Mouse (Mus musculus): Measurements from ENCODE around the gene Flrt2. TPM values are rescaled to one million over a fixed set of nuclear protein-coding genes. Genes with fewer than 3 reads are reported as not detected.

The Flrt2 gene
- polyA plus RNA-seq, 1 experiment from 2014 or later = 25.3 TPM

GRCm38 (mm10) chr12:95738491-95739135 is 46.6 kb downstream of the Flrt2 start:
- H3K27ac ChIP-seq = no peak overlapping the region
- WGBS = 58% methylated on average over 7 of the region's 7 CpGs
- no peak for ATAC-seq

GRCm38 (mm10) chr12:95739739-95740138 is 47.7 kb downstream of the Flrt2 start:
- Histone ChIP-seq H3K4me2 (no peak overlapping the region), H3K36me3 (ENCODE audit: poor library complexity, severe bottlenecking) (no peaks in the 10 kb centered on the region), H3K9me3 (replicated peaks) (no peaks in the 10 kb centered on the region), H3K4me1 (peaks cover 26% of the 10 kb centered on the region), H3K27ac (no peak overlapping the region), H3K27me3 (no peaks in the 10 kb centered on the region), H3K9ac (no peak overlapping the region), H3K4me3 (no peak overlapping the region)
- no peak; the same call in 1 of the 2 replicates for ATAC-seq
- WGBS = 78% methylated on average over 5 of the region's 5 CpGs

More at GRCm38 (mm10) chr12:95738491-95739135, 46.6 kb downstream of the Flrt2 start:
- no peak overlapping the region for H3K4me3 ChIP-seq
- peaks cover 22% of the 10 kb centered on the region for H3K4me1 ChIP-seq
- H3K9me3 ChIP-seq (replicated peaks) = no peaks in the 10 kb centered on the region
- no peaks in the 10 kb centered on the region for H3K36me3 ChIP-seq (ENCODE audit: poor library complexity, severe bottlenecking)
- H3K4me2 ChIP-seq = no peak overlapping the region
- no peak overlapping the region for H3K9ac ChIP-seq
- H3K27me3 ChIP-seq = no peaks in the 10 kb centered on the region

- 82% methylated on average over 11 of the region's 11 CpGs for WGBS
- Histone ChIP-seq H3K27ac (no peak overlapping the region), H3K4me1 (peaks cover 23% of the 10 kb centered on the region), H3K9me3 (replicated peaks) (no peaks in the 10 kb centered on the region), H3K36me3 (ENCODE audit: poor library complexity, severe bottlenecking) (no peaks in the 10 kb centered on the region), H3K9ac (no peak overlapping the region), H3K4me3 (no peak overlapping the region), H3K4me2 (no peak overlapping the region), H3K27me3 (no peaks in the 10 kb centered on the region)
- no peak for ATAC-seq
Observed at GRCm38 (mm10) chr12:95741296-95741695, 49.3 kb downstream of the Flrt2 start.

GRCm38 (mm10) chr12:95744307-95744706 is 52.3 kb downstream of the Flrt2 start:
- ATAC-seq = peak; percentile 63
- H3K4me1 ChIP-seq = peaks cover 4% of the 10 kb centered on the region; the same call in 1 of the 2 replicates
- 0 out of 2 replicates have a peak overlapping the region, but pooled peaks have one; percentile 16 for H3K9ac ChIP-seq
- no peaks in the 10 kb centered on the region for H3K36me3 ChIP-seq (ENCODE audit: poor library complexity, severe bottlenecking)
- 60% methylated on average over 4 of the region's 4 CpGs for WGBS
- no peaks in the 10 kb centered on the region for H3K27me3 ChIP-seq
- H3K9me3 ChIP-seq (replicated peaks) = no peaks in the 10 kb centered on the region
- no peak overlapping the region for H3K27ac ChIP-seq
- no peak overlapping the region for H3K4me2 ChIP-seq
- H3K4me3 ChIP-seq = no peak overlapping the region

- Histone ChIP-seq H3K4me3 (no peak overlapping the region), H3K9ac (no peak overlapping the region)
- WGBS = 67% methylated on average over 10 of the region's 10 CpGs
Observed at GRCm38 (mm10) chr12:95746856-95747579, 55.0 kb downstream of the Flrt2 start.

GRCm38 (mm10) chr12:95748760-95749159 is 56.7 kb downstream of the Flrt2 start:
- no peak overlapping the region for H3K4me3 ChIP-seq
- no peaks in the 10 kb centered on the region for H3K36me3 ChIP-seq (ENCODE audit: poor library complexity, severe bottlenecking)
- H3K9me3 ChIP-seq (replicated peaks) = no peaks in the 10 kb centered on the region
- H3K27me3 ChIP-seq = no peaks in the 10 kb centered on the region
- 86% methylated on average over 2 of the region's 2 CpGs for WGBS
- H3K4me2 ChIP-seq = no peak overlapping the region
- no peak for ATAC-seq
- no peak overlapping the region for H3K9ac ChIP-seq
- H3K4me1 ChIP-seq = peaks cover 4% of the 10 kb centered on the region; the same call in 1 of the 2 replicates
- H3K27ac ChIP-seq = no peak overlapping the region

More at GRCm38 (mm10) chr12:95746856-95747579, 55.0 kb downstream of the Flrt2 start:
- no peaks in the 10 kb centered on the region for H3K9me3 ChIP-seq (replicated peaks)
- no peak for ATAC-seq
- peaks cover 4% of the 10 kb centered on the region; the same call in 1 of the 2 replicates for H3K4me1 ChIP-seq
- H3K27me3 ChIP-seq = no peaks in the 10 kb centered on the region
- H3K27ac ChIP-seq = no peak overlapping the region
- H3K4me2 ChIP-seq = no peak overlapping the region
- no peaks in the 10 kb centered on the region for H3K36me3 ChIP-seq (ENCODE audit: poor library complexity, severe bottlenecking)

GRCm38 (mm10) chr12:95749248-95749647 is 57.2 kb downstream of the Flrt2 start:
- Histone ChIP-seq H3K4me3 (no peak overlapping the region), H3K4me2 (no peak overlapping the region), H3K27ac (no peak overlapping the region), H3K36me3 (ENCODE audit: poor library complexity, severe bottlenecking) (no peaks in the 10 kb centered on the region), H3K4me1 (peaks cover 2% of the 10 kb centered on the region; the same call in 1 of the 2 replicates), H3K27me3 (no peaks in the 10 kb centered on the region), H3K9me3 (replicated peaks) (no peaks in the 10 kb centered on the region), H3K9ac (no peak overlapping the region)
- ATAC-seq = no peak
- 89% methylated on average over 2 of the region's 2 CpGs for WGBS

- no peak overlapping the region for H3K27ac ChIP-seq
- no peak overlapping the region for H3K9ac ChIP-seq
- no peak for ATAC-seq
- no peak overlapping the region for H3K4me2 ChIP-seq
- no peaks in the 10 kb centered on the region for H3K36me3 ChIP-seq (ENCODE audit: poor library complexity, severe bottlenecking)
- no peaks in the 10 kb centered on the region for H3K9me3 ChIP-seq (replicated peaks)
- no peak overlapping the region for H3K4me3 ChIP-seq
- no peaks in the 10 kb centered on the region for H3K4me1 ChIP-seq
- 96% methylated on average over 5 of the region's 5 CpGs for WGBS
- no peaks in the 10 kb centered on the region for H3K27me3 ChIP-seq
Observed at GRCm38 (mm10) chr12:95759212-95759746, 67.3 kb downstream of the Flrt2 start.

GRCm38 (mm10) chr12:95765255-95765654 is 73.2 kb downstream of the Flrt2 start:
- 0 out of 2 replicates have a peak, but pooled peaks cover 3% of the 10 kb centered on the region for H3K4me1 ChIP-seq
- no peak overlapping the region for H3K9ac ChIP-seq
- H3K4me2 ChIP-seq = no peak overlapping the region
- ATAC-seq = no peak
- H3K9me3 ChIP-seq (replicated peaks) = no peaks in the 10 kb centered on the region
- whole genome bisulfite sequencing = 91% methylated on average over 4 of the region's 4 CpGs
- no peak overlapping the region for H3K4me3 ChIP-seq
- no peaks in the 10 kb centered on the region for H3K36me3 ChIP-seq (ENCODE audit: poor library complexity, severe bottlenecking)
- H3K27ac ChIP-seq = no peak overlapping the region
- no peaks in the 10 kb centered on the region for H3K27me3 ChIP-seq

- 80% methylated on average over 2 of the region's 2 CpGs for WGBS
Observed at GRCm38 (mm10) chr12:95769041-95769440, 77.0 kb downstream of the Flrt2 start.

GRCm38 (mm10) chr12:95770251-95770650 is 78.2 kb downstream of the Flrt2 start:
- no peak overlapping the region for H3K4me2 ChIP-seq
- no peaks in the 10 kb centered on the region for H3K36me3 ChIP-seq (ENCODE audit: poor library complexity, severe bottlenecking)
- no peaks in the 10 kb centered on the region for H3K9me3 ChIP-seq (replicated peaks)
- H3K4me1 ChIP-seq = 0 out of 2 replicates have a peak, but pooled peaks cover 3% of the 10 kb centered on the region
- H3K27me3 ChIP-seq = no peaks in the 10 kb centered on the region
- WGBS = 74% methylated on average over 3 of the region's 3 CpGs
- ATAC-seq = no peak
- no peak overlapping the region for H3K27ac ChIP-seq
- no peak overlapping the region for H3K9ac ChIP-seq
- no peak overlapping the region for H3K4me3 ChIP-seq

More at GRCm38 (mm10) chr12:95769041-95769440, 77.0 kb downstream of the Flrt2 start:
- Histone ChIP-seq H3K9me3 (replicated peaks) (no peaks in the 10 kb centered on the region), H3K27ac (no peak overlapping the region), H3K27me3 (no peaks in the 10 kb centered on the region), H3K4me3 (no peak overlapping the region), H3K4me1 (0 out of 2 replicates have a peak, but pooled peaks cover 3% of the 10 kb centered on the region), H3K9ac (no peak overlapping the region), H3K36me3 (ENCODE audit: poor library complexity, severe bottlenecking) (no peaks in the 10 kb centered on the region), H3K4me2 (no peak overlapping the region)
- ATAC-seq = no peak

GRCm38 (mm10) chr12:95790146-95790545 is 98.1 kb downstream of the Flrt2 start:
- H3K27me3 ChIP-seq = no peaks in the 10 kb centered on the region
- H3K36me3 ChIP-seq (ENCODE audit: poor library complexity, severe bottlenecking) = no peaks in the 10 kb centered on the region
- no peak overlapping the region for H3K9ac ChIP-seq
- no peaks in the 10 kb centered on the region for H3K9me3 ChIP-seq (replicated peaks)
- H3K27ac ChIP-seq = no peak overlapping the region
- no peaks in the 10 kb centered on the region for H3K4me1 ChIP-seq
- WGBS = 78% methylated on average over 1 of the region's 1 CpGs
- H3K4me2 ChIP-seq = no peak overlapping the region
- ATAC-seq = no peak
- H3K4me3 ChIP-seq = no peak overlapping the region
